11 mouse cellular contexts compared by ENCODE assay signal in the genomic region with DNA sequence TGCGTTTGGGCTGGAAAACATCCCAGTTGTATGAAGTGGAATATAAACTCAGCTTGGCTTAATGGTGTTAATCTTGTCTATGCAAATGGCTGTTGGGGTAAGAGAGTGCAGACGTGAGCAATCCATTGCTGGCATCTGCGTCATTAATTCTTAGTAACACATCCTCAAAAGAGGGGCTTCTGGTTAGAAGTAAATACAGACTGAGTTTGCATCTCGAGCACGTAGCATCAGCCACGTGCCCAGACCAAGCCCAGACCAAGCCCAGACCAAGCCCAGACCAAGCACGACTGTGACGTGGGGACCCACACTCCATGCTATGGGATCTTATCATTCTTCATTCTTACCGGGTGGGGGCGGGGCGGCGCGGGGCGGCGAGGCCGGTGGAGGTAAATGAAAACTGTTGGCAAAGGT. TPM values are rescaled to one million over a fixed set of nuclear protein-coding genes. Genes with fewer than 3 reads are reported as not detected.
A peak's percentile ranks its signal among the peaks of the same experiment; 100 is the strongest.
DNase-seq lines count a peak whose midpoint lies in the region; ATAC-seq lines count a peak whose summit lies in the region.
"Had no signal": no experiment of that assay in that cellular context is flagged by ENCODE, and none has a peak within 500 bp of the region (broad histone marks: within the 10 kb centered on the region; RNA-seq: fewer than 3 reads in every experiment).

No protein-coding gene starts in this region.

- no peak overlapping the region for H3K27ac ChIP-seq in lung, embryonic 15.5 days
- peak overlapping the region; percentile 56 for H3K27ac ChIP-seq in forebrain, embryonic 16.5 days (ENCODE audit: low read length)
- no peak overlapping the region for H3K27ac ChIP-seq in limb, embryonic 13.5 days
- no peak overlapping the region for H3K27ac ChIP-seq in stomach, embryonic 15.5 days

- H3K9ac ChIP-seq in lung, embryonic 15.5 days = no peak overlapping the region
- no peak overlapping the region for H3K9ac ChIP-seq in forebrain, embryonic 16.5 days (replicated peaks; ENCODE audit: low read depth, low read length)
- H3K9ac ChIP-seq in limb, embryonic 13.5 days = no peak overlapping the region
- no peak overlapping the region for H3K9ac ChIP-seq in stomach, embryonic 15.5 days

- peaks cover 7% of the 10 kb centered on the region; the same call in 1 of the 2 replicates for H3K27me3 ChIP-seq in lung, embryonic 15.5 days
- no peaks in the 10 kb centered on the region for H3K27me3 ChIP-seq in forebrain, embryonic 16.5 days (replicated peaks; ENCODE audit: control insufficient read depth, insufficient read depth, low read length)
- H3K27me3 ChIP-seq in limb, embryonic 13.5 days = peaks cover 21% of the 10 kb centered on the region
- H3K27me3 ChIP-seq in stomach, embryonic 15.5 days (replicated peaks) = no peaks in the 10 kb centered on the region
- H3K27me3 ChIP-seq: Patski had no signal

- H3K4me1 ChIP-seq in lung, embryonic 15.5 days = peaks cover 11% of the 10 kb centered on the region
- peaks cover 19% of the 10 kb centered on the region for H3K4me1 ChIP-seq in forebrain, embryonic 16.5 days (replicated peaks; ENCODE audit: control insufficient read depth, insufficient read depth, low read length)
- H3K4me1 ChIP-seq in limb, embryonic 13.5 days = peaks cover 32% of the 10 kb centered on the region
- peaks cover 12% of the 10 kb centered on the region for H3K4me1 ChIP-seq in stomach, embryonic 15.5 days

- H3K36me3 ChIP-seq in lung, embryonic 15.5 days = no peaks in the 10 kb centered on the region
- H3K36me3 ChIP-seq in forebrain, embryonic 16.5 days (ENCODE audit: control insufficient read depth, insufficient read depth) = no peaks in the 10 kb centered on the region
- H3K36me3 ChIP-seq in limb, embryonic 13.5 days = no peaks in the 10 kb centered on the region
- no peaks in the 10 kb centered on the region for H3K36me3 ChIP-seq in stomach, embryonic 15.5 days

- H3K4me2 ChIP-seq in lung, embryonic 15.5 days = peak overlapping the region; percentile 38
- peak overlapping the region; percentile 43 for H3K4me2 ChIP-seq in forebrain, embryonic 16.5 days (ENCODE audit: low read length)
- H3K4me2 ChIP-seq in limb, embryonic 13.5 days (replicated peaks) = peak overlapping the region; percentile 37
- peak overlapping the region; percentile 37 for H3K4me2 ChIP-seq in stomach, embryonic 15.5 days

- H3K9me3 ChIP-seq in lung, embryonic 15.5 days = no peaks in the 10 kb centered on the region
- no peaks in the 10 kb centered on the region for H3K9me3 ChIP-seq in forebrain, embryonic 16.5 days (ENCODE audit: control insufficient read depth, low read length)
- no peaks in the 10 kb centered on the region for H3K9me3 ChIP-seq in limb, embryonic 13.5 days
- H3K9me3 ChIP-seq in stomach, embryonic 15.5 days = no peaks in the 10 kb centered on the region

- DNase-seq in lung, adult 18-20 months = no peak
- no peak for DNase-seq in right cerebral cortex, postnatal 36 days (ENCODE audit: low spot score in 2 of 2)
- no peak for DNase-seq in retina, postnatal 1 day
- DNase-seq: layer of hippocampus, postnatal 36 days had no signal

- H3K4me3 ChIP-seq in lung, embryonic 15.5 days = no peak overlapping the region
- H3K4me3 ChIP-seq in forebrain, embryonic 16.5 days (replicated peaks; ENCODE audit: low read length) = no peak overlapping the region
- no peak overlapping the region for H3K4me3 ChIP-seq in limb, embryonic 13.5 days
- H3K4me3 ChIP-seq in stomach, embryonic 15.5 days (replicated peaks) = 0 out of 2 replicates have a peak overlapping the region, but pooled peaks have one; percentile 3
- H3K4me3 ChIP-seq: erythroblast, embryonic 14.5 days; megakaryocyte, embryonic 14.5 days had no signal

- 11% methylated on average over 16 of the region's 16 CpGs for WGBS in lung, embryonic 15.5 days
- 13% methylated on average over 16 of the region's 16 CpGs for WGBS in forebrain, embryonic 16.5 days
- 12% methylated on average over 16 of the region's 16 CpGs for WGBS in limb, embryonic 13.5 days
- WGBS in stomach, embryonic 15.5 days = 15% methylated on average over 16 of the region's 16 CpGs

- no peak for ATAC-seq in lung, embryonic 15.5 days (ENCODE audit: borderline replicate concordance, extremely low read depth, low FRiP score, low TSS enrichment)
- ATAC-seq in forebrain, embryonic 16.5 days = peak; percentile 63
- no peak for ATAC-seq in limb, embryonic 13.5 days (ENCODE audit: low FRiP score, low read depth)
- ATAC-seq in stomach, embryonic 15.5 days (ENCODE audit: insufficient read depth, low FRiP score, low read depth) = peak; percentile 53; the same call in 1 of the 2 replicates
- ATAC-seq: Patski had no signal

RNA-seq across cellular contexts. Expression of a gene that starts 7.2 kb away (rescaled TPM):
- polyA plus RNA-seq in lung, embryonic 15.5 days (2015; fragmentation: Nextera tagmentation; extraction: Ambion mirVana) = 4.6 and 5.2 TPM in 2 replicates
- 2.2 and 2.8 TPM in 2 replicates for polyA plus RNA-seq in forebrain, embryonic 16.5 days (2015; fragmentation: Nextera tagmentation; extraction: Ambion mirVana)
- 3.5 and 3.7 TPM in 2 replicates for polyA plus RNA-seq in limb, embryonic 13.5 days (2015; fragmentation: Nextera tagmentation; extraction: Ambion mirVana)
- polyA plus RNA-seq in stomach, embryonic 15.5 days (2015; fragmentation: Nextera tagmentation; extraction: Ambion mirVana) = 3.1 and 3.6 TPM in 2 replicates

RNA-seq across cellular contexts. Expression of a gene that starts 47.0 kb away (rescaled TPM):
- polyA plus RNA-seq in lung, embryonic 15.5 days (2015; fragmentation: Nextera tagmentation; extraction: Ambion mirVana) = 108 and 111 TPM in 2 replicates
- 88.5 and 91.8 TPM in 2 replicates for polyA plus RNA-seq in forebrain, embryonic 16.5 days (2015; fragmentation: Nextera tagmentation; extraction: Ambion mirVana)
- polyA plus RNA-seq in limb, embryonic 13.5 days (2015; fragmentation: Nextera tagmentation; extraction: Ambion mirVana) = 101 and 104 TPM in 2 replicates
- 103 and 118 TPM in 2 replicates for polyA plus RNA-seq in stomach, embryonic 15.5 days (2015; fragmentation: Nextera tagmentation; extraction: Ambion mirVana)

Comparison
In these comparisons a context has a peak if more than half of its experiments do, and no peak if none do; other contexts are left out.
1. ATAC-seq: peak in forebrain, embryonic 16.5 days (single experiment) and stomach, embryonic 15.5 days (single experiment); none in lung, embryonic 15.5 days (single experiment) and limb, embryonic 13.5 days (single experiment).
2. Peak in every context shown above with its lines, with median percentiles within 50 percentile points of each other: H3K4me2 ChIP-seq.